Mouse (Mus musculus) spleen, adult 2 months (tissue): Measurements from ENCODE around the gene Suclg1. TPM values are rescaled to one million over a fixed set of nuclear protein-coding genes. Genes with fewer than 3 reads are reported as not detected.

Experiments used
- DNase-seq, 2 experiments: peaks; one replicate each; pipeline versions ENCODE4 v3.0.0 to v3.0.0-alpha.2; 2012 to 2021; ENCODE audit warnings: low spot score in 2 of 2, low read depth in 1 of 2
- H3K27ac ChIP-seq: fragments of 200-500 bp; 2 replicates; pipeline ENCODE4 v1.5.1; 2012; ENCODE audit warnings: low read length, inconsistent platforms; ENCODE audit not compliant: insufficient read depth
- H3K27me3 ChIP-seq: fragments of 200-500 bp; 2 replicates; pipeline ENCODE4 v1.6.1; 2012; ENCODE audit warnings: mild to moderate bottlenecking, moderate library complexity, low read length, inconsistent platforms; ENCODE audit not compliant: control insufficient read depth, insufficient read depth
- H3K36me3 ChIP-seq: fragments of 200-500 bp; 2 replicates; pipeline ENCODE4 v1.6.1; 2012; ENCODE audit warnings: mild to moderate bottlenecking, low read length, inconsistent platforms; ENCODE audit not compliant: control insufficient read depth, insufficient read depth
- H3K4me1 ChIP-seq: fragments of 200-500 bp; 2 replicates; pipeline ENCODE4 v1.6.1; 2011; ENCODE audit warnings: inconsistent platforms; ENCODE audit not compliant: control insufficient read depth, insufficient read depth, insufficient read length
- H3K4me3 ChIP-seq: fragments of 200-500 bp; 2 replicates; pipeline ENCODE4 v1.5.1; 2011; ENCODE audit warnings: mild to moderate bottlenecking, inconsistent platforms; ENCODE audit not compliant: insufficient read depth, insufficient read length; ENCODE audit errors: extremely low read depth
- CTCF ChIP-seq: fragments of 200-500 bp; IDR thresholded peaks from 2 replicates; pipeline ENCODE4 v1.5.1; 2011; ENCODE audit warnings: mild to moderate bottlenecking, inconsistent platforms; ENCODE audit not compliant: insufficient read depth, insufficient read length, insufficient replicate concordance; ENCODE audit errors: extremely low read depth
- POLR2A ChIP-seq: fragments of 200-500 bp; IDR thresholded peaks from 2 replicates; pipeline ENCODE4 v1.6.1; 2011; ENCODE audit warnings: low read depth, low read length, inconsistent platforms
- WGBS: fragments of 180-500 bp; shearing (Covaris S2); methylation state at CpG from one replicate; pipeline ENCODE4 v1.1.7; 2018; 5-methylcytosine and 5-hydroxymethylcytosine counted together
- polyA plus RNA-seq: library from polyadenylated mRNA; depleted of rRNA; stranded (reverse); fragments of >200 nt; gene quantifications from 2 replicates; pipeline ENCODE4 v1.2.3, GENCODE M21; 2012

Gene Suclg1
- polyA plus RNA-seq, 1 experiment: 19.0 TPM

- Histone ChIP-seq H3K36me3 (no peaks in the 10 kb centered on the region), H3K4me1 (peaks cover 3% of the 10 kb centered on the region; the same call in 1 of the 2 replicates), H3K27ac (no peak within 1 kb of the TSS), H3K27me3 (no peaks in the 10 kb centered on the region), H3K4me3 (peak within 1 kb of the TSS; percentile 46)
- peak; percentile 62 to 69 for DNase-seq
- TF ChIP-seq POLR2A: no peak
- no peak for TF ChIP-seq CTCF
- WGBS: 44% methylated on average over 25 of the region's 25 CpGs
These were observed 26.8 kb upstream of the Suclg1 start, which contains the start of gene Dnah6 for GRCm38 (mm10) chr6:73221189-73221957. Dnah6 (minus strand) TSS chr6:73221651.

GRCm38 (mm10) chr6:73221958-73222735 is 26.0 kb upstream of the Suclg1 start:
- no peak for TF ChIP-seq POLR2A
- no peak for TF ChIP-seq CTCF
- Histone ChIP-seq H3K36me3 (no peaks in the 10 kb centered on the region), H3K4me3 (peak overlapping the region; percentile 46), H3K27ac (no peak overlapping the region), H3K4me1 (peaks cover 3% of the 10 kb centered on the region; the same call in 1 of the 2 replicates), H3K27me3 (no peaks in the 10 kb centered on the region)
- DNase-seq: peak in 1 of 2 experiments; percentile 8
- WGBS: 45% methylated on average over 23 of the region's 23 CpGs

- no peak for DNase-seq
- WGBS: 69% methylated on average over 9 of the region's 10 CpGs
- no peak for TF ChIP-seq CTCF
- TF ChIP-seq POLR2A: no peak
These were observed 25.2 kb upstream of the Suclg1 start for GRCm38 (mm10) chr6:73222841-73223526.

GRCm38 (mm10) chr6:73227376-73228158 is 20.6 kb upstream of the Suclg1 start:
- no peak overlapping the region for H3K4me3 ChIP-seq
- TF ChIP-seq CTCF (no peak), POLR2A (no peak)
- WGBS: 38% methylated on average over 10 of the region's 10 CpGs
- no peaks in the 10 kb centered on the region for H3K36me3 ChIP-seq
- H3K4me1 ChIP-seq: no peaks in the 10 kb centered on the region
- DNase-seq: peak in 1 of 2 experiments; percentile 41
- H3K27ac ChIP-seq: no peak overlapping the region
- H3K27me3 ChIP-seq: no peaks in the 10 kb centered on the region

More at GRCm38 (mm10) chr6:73222841-73223526, 25.2 kb upstream of the Suclg1 start:
- Histone ChIP-seq H3K36me3 (no peaks in the 10 kb centered on the region), H3K27me3 (no peaks in the 10 kb centered on the region), H3K4me3 (no peak overlapping the region), H3K4me1 (peaks cover 3% of the 10 kb centered on the region; the same call in 1 of the 2 replicates), H3K27ac (no peak overlapping the region)

DNA sequence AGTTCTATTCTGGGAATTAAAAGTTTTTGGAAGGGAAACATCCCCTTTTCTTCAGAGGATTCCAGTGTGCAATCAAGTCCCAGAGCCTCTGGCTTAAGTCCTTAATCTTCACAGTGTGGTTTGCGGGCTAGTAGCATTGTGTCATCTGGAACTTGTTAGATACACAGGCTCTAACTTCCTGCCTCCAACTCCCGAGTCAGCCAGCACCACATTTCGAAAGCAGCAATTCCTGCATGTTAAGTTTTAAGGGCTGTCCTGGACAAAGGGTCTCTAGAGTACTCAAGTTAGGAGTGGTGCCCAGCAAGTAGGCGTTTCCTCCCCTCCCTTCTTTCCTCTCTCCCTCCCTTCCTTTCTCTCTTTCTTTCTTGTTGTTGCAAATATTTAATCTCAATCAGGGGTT is 19.8 kb upstream of the Suclg1 start:
- 26% methylated on average over 4 of the region's 4 CpGs for WGBS
- no peak overlapping the region for H3K4me3 ChIP-seq
- TF ChIP-seq CTCF: no peak
- no peak for TF ChIP-seq POLR2A

GRCm38 (mm10) chr6:73228881-73229280 is 19.3 kb upstream of the Suclg1 start:
- TF ChIP-seq CTCF: no peak
- no peak for TF ChIP-seq POLR2A
- no peaks in the 10 kb centered on the region for H3K36me3 ChIP-seq
- H3K4me1 ChIP-seq: no peaks in the 10 kb centered on the region
- H3K27me3 ChIP-seq: no peaks in the 10 kb centered on the region
- DNase-seq: no peak
- 61% methylated on average over 3 of the region's 3 CpGs for WGBS
- H3K27ac ChIP-seq: no peak overlapping the region
- H3K4me3 ChIP-seq: no peak overlapping the region

More for the DNA sequence above, 19.8 kb upstream of the Suclg1 start:
- H3K4me1 ChIP-seq: no peaks in the 10 kb centered on the region
- H3K27me3 ChIP-seq: no peaks in the 10 kb centered on the region
- no peak overlapping the region for H3K27ac ChIP-seq
- H3K36me3 ChIP-seq: no peaks in the 10 kb centered on the region
- DNase-seq: no peak
